16 mouse cellular contexts compared by ENCODE assay signal in the genomic region with DNA sequence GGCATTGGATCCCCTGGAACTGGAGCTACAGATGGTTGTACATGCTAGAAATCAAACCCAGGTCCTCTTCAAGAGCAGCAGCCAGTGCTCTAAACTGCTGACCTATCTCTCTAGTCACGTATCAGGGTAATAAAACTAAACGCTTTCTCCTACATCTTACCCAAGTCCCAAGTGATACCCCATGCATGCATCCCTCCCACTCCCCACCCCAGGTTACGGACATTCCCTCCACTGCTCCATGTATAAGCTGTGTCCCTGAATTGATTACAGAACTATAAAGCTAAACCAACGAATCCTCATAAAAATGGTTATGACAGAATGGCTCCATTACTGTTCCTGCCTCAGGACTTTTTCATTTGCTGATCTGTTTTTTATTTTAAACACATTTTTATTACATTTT. TPM values are rescaled to one million over a fixed set of nuclear protein-coding genes. Genes with fewer than 3 reads are reported as not detected.
"Had no signal": no experiment of that assay in that cellular context is flagged by ENCODE, and none has a peak within 500 bp of the region (broad histone marks: within the 10 kb centered on the region; RNA-seq: fewer than 3 reads in every experiment).

No protein-coding gene starts in this region.

- H3K9me3 ChIP-seq: liver, embryonic 13.5 days; lung, embryonic 15.5 days; midbrain, embryonic 13.5 days; neural tube, embryonic 12.5 days had no signal

- ATAC-seq: inflammation-experienced regulatory T-cells, adult 6 months; midbrain, embryonic 13.5 days had no signal

- H3K27ac ChIP-seq: liver, embryonic 13.5 days; midbrain, embryonic 13.5 days; neural tube, embryonic 12.5 days had no signal

- H3K27me3 ChIP-seq: liver, embryonic 13.5 days; lung, embryonic 15.5 days; midbrain, embryonic 13.5 days; neural tube, embryonic 12.5 days had no signal

- H3K9ac ChIP-seq: liver, embryonic 13.5 days; liver, postnatal 0 days; lung, embryonic 15.5 days; midbrain, embryonic 13.5 days; neural tube, embryonic 12.5 days had no signal

- H3K4me2 ChIP-seq: liver, embryonic 13.5 days; lung, embryonic 15.5 days; midbrain, embryonic 13.5 days; neural tube, embryonic 12.5 days had no signal

- H3K4me3 ChIP-seq: liver, embryonic 13.5 days; lung, embryonic 15.5 days; midbrain, embryonic 13.5 days; myocyte; neural tube, embryonic 12.5 days had no signal

- H3K4me1 ChIP-seq: liver, embryonic 13.5 days; lung, embryonic 15.5 days; midbrain, embryonic 13.5 days had no signal

- DNase-seq: layer of hippocampus, adult 9-11 months; layer of hippocampus, postnatal 36 days; liver; liver, embryonic 13.5 days; liver, postnatal 0 days; retina, postnatal 1 day; right cerebral cortex, postnatal 4 days; spleen, adult 18-20 months; thymus, adult 18-20 months; thymus, postnatal 14 days had no signal

- H3K36me3 ChIP-seq: liver, embryonic 13.5 days; lung, embryonic 15.5 days; midbrain, embryonic 13.5 days; neural tube, embryonic 12.5 days had no signal

RNA-seq across cellular contexts. Expression of gene Sh2d6, which starts 55.3 kb away (rescaled TPM):
- polyA plus RNA-seq: inflammation-experienced regulatory T-cells, adult 6 months; liver, embryonic 13.5 days; liver, postnatal 0 days; lung, embryonic 15.5 days; stomach, embryonic 14.5 days had no signal
